Mouse (Mus musculus) lung, postnatal 0 days (tissue): ENCODE measurements at regions not wholly inside any gene's neighbourhood (a gene's known extent, or its start where the extent isn't known, plus 50 kb on each side); places are given as distances from the start of the nearest gene placed in this dataset.

Experiments
- ATAC-seq: fragments of 200-750 bp; cut with Nextera tagmentation; 2 replicates; pipeline ENCODE4 v1.8.0; 2017; ENCODE audit warnings: moderate library complexity
- DNase-seq: peaks from one replicate; pipeline ENCODE4 v3.0.0-alpha.2; 2016; ENCODE audit warnings: low spot score
- H3K27ac ChIP-seq: fragments of 300-500 bp; sonication (generic); 2 replicates; pipeline ENCODE4 v1.5.1; 2014; ENCODE audit warnings: antibody characterized with exemption, mild to moderate bottlenecking, low read length, mixed read lengths
- H3K27me3 ChIP-seq: fragments of 300-500 bp; sonication (generic); replicated peaks from 2 replicates; pipeline ENCODE4 v1.6.1; 2014; ENCODE audit warnings: low read length, mixed read lengths; ENCODE audit not compliant: insufficient read depth
- H3K36me3 ChIP-seq: fragments of 300-500 bp; sonication (generic); 2 replicates; pipeline ENCODE4 v1.6.1; 2014; ENCODE audit warnings: low read length, mixed read lengths; ENCODE audit not compliant: insufficient read depth
- H3K4me1 ChIP-seq: fragments of 300-500 bp; sonication (generic); 2 replicates; pipeline ENCODE4 v1.6.1; 2014; ENCODE audit warnings: antibody characterized with exemption, low read depth, low read length, mixed read lengths; ENCODE audit not compliant: insufficient read depth
- H3K4me2 ChIP-seq: fragments of 300-500 bp; sonication (generic); replicated peaks from 2 replicates; pipeline ENCODE4 v1.6.1; 2014; ENCODE audit warnings: low read depth, mild to moderate bottlenecking, low read length, moderate library complexity, mixed read lengths
- H3K4me3 ChIP-seq: fragments of 300-500 bp; sonication (generic); 2 replicates; pipeline ENCODE4 v1.5.1; 2014; ENCODE audit warnings: low read depth, low read length
- H3K9ac ChIP-seq: fragments of 300-500 bp; sonication (generic); replicated peaks from 2 replicates; pipeline ENCODE4 v1.6.1; 2014; ENCODE audit warnings: low read depth, mild to moderate bottlenecking
- H3K9me3 ChIP-seq: fragments of 300-500 bp; sonication (generic); 2 replicates; pipeline ENCODE4 v1.6.1; 2016; ENCODE audit warnings: low read length, mixed read lengths
- CTCF ChIP-seq: IDR thresholded peaks from 2 replicates; pipeline ENCODE4 v1.5.1; 2016; ENCODE audit warnings: antibody characterized with exemption, mild to moderate bottlenecking
- EP300 ChIP-seq: IDR thresholded peaks from 2 replicates; pipeline ENCODE4 v1.6.1; 2016; ENCODE audit warnings: antibody characterized with exemption, mild to moderate bottlenecking, control low read depth
- WGBS: fragments of 180-500 bp; shearing (Covaris S2); extraction: QIAGEN DNeasy Blood & Tissue Kit; methylation state at CpG from one replicate; pipeline ENCODE4 v1.1.7; 2014; 5-methylcytosine and 5-hydroxymethylcytosine counted together

DNA sequence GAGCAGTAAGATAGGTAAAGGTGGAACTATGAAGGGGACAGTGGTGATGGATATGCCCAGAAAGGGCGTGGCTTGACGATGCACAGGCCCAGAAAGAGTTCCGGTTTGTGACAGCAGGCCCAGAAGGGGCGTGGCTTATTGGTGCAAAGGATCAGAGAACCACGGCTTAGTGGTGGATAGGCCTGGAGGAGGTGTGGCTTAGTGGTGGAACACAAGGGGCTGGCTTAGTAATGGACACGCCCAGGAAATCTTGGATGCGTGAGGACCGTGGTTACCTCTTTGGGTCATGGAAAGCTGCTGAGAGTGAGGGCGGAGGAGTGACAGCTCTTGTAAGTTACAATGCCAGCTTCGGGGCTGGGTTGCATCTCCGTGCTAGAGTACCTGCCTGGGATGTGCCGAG is 58.2 kb upstream of the Gm11733 start:
- TF ChIP-seq EP300: no peak
- TF ChIP-seq CTCF: no peak
- ATAC-seq: peak; percentile 52

DNA sequence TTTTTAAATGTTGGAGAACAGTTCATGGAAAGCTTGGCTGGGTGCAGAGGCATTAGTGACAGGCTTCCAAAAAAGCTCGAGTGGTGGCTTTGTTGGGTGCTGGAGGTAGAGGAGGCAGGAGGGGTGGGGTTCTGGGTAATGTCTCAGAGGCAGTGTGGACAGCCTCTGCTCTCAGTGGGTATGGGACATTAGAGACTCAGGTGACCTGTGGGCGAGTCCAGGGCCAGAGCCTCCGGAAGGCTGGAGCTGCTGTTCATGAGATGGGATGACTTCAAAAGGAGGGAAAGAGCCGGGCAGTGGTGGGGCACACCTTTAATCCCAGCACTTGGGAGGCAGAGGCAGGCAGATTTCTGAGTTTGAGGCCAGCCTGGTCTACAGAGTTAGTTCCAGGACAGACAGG is 57.5 kb upstream of the Gm11733 start:
- no peaks in the 10 kb centered on the region for H3K27me3 ChIP-seq
- no peaks in the 10 kb centered on the region for H3K4me1 ChIP-seq
- no peaks in the 10 kb centered on the region for H3K9me3 ChIP-seq
- no peak for DNase-seq
- ATAC-seq: no peak
- H3K9ac ChIP-seq: no peak overlapping the region
- no peak overlapping the region for H3K4me2 ChIP-seq
- H3K4me3 ChIP-seq: no peak overlapping the region
- no peak for TF ChIP-seq CTCF
- no peak overlapping the region for H3K27ac ChIP-seq
- WGBS: 74% methylated on average over 4 of the region's 4 CpGs
- H3K36me3 ChIP-seq: no peaks in the 10 kb centered on the region

More for the DNA sequence above, 58.2 kb upstream of the Gm11733 start:
- H3K27me3 ChIP-seq: no peaks in the 10 kb centered on the region
- H3K9me3 ChIP-seq: no peaks in the 10 kb centered on the region
- no peak overlapping the region for H3K4me3 ChIP-seq
- H3K27ac ChIP-seq: no peak overlapping the region
- H3K9ac ChIP-seq: no peak overlapping the region
- DNase-seq: peak; percentile 46
- no peak overlapping the region for H3K4me2 ChIP-seq
- 27% methylated on average over 12 of the region's 12 CpGs for WGBS
- H3K4me1 ChIP-seq: no peaks in the 10 kb centered on the region
- H3K36me3 ChIP-seq: no peaks in the 10 kb centered on the region

DNA sequence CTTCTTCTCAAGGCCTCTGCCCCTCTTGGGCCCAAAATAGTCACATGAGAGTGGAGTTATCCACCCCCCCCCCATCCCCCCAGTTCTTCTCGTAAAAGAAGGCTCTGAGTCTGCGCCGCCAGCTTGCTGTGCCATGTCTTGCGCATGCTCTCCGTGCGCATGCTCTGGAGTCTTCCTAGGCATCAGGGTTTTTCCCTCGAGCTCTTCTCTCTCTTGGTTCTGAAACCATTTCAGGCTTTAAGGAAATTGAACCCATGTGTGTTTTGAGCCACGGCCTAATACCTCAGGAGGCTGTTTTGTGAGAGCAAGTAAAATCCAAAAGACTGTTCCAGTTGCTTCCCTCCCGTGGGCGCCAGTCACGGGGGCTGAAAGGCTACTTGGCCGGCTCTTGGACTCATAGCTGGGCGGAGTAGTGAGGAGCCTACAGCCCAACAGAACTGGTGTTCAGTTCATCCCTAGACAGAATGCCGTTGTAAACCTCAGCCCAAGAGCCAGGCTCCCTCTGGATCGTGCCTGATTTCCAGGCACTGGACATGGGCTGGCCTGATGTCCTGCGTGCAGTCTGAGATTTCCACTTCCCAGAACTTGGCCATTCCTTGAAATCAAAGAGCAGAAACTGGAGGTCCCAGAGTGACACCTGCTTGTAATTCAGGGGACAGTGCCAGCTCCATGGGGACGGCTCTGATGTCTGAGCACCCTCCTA is 56.2 kb upstream of the Gm11733 start:
- TF ChIP-seq CTCF (no peak), EP300 (no peak)
- H3K27ac ChIP-seq: no peak overlapping the region
- no peaks in the 10 kb centered on the region for H3K36me3 ChIP-seq
- DNase-seq (no peak), ATAC-seq (no peak)
- no peaks in the 10 kb centered on the region for H3K9me3 ChIP-seq
- no peak overlapping the region for H3K4me2 ChIP-seq
- no peaks in the 10 kb centered on the region for H3K4me1 ChIP-seq
- H3K4me3 ChIP-seq: no peak overlapping the region
- WGBS: 86% methylated on average over 17 of the region's 17 CpGs
- H3K27me3 ChIP-seq: no peaks in the 10 kb centered on the region
- no peak overlapping the region for H3K9ac ChIP-seq

DNA sequence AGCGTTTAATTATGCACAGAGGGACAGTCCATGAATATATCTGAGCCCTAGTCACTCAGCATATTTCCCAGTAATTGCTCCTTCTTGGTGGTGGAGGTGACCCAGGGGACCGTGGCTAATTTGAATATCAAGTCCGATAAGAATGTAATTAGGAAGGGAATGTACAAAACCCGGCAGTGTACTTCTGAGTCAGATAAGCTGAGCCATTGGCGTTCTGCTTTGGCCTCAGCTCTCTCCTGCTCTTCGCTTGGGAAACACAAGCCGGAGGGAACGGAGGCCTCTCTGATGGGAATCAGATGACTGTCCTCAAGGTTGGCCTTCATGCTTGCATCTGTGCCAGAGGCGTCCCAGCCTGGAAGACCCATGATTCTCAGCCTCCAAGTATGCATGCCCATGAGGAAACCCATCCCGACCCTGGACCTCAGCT is 54.8 kb upstream of the Gm11733 start:
- Histone ChIP-seq H3K4me3 (no peak overlapping the region), H3K9me3 (no peaks in the 10 kb centered on the region), H3K4me2 (no peak overlapping the region), H3K27ac (no peak overlapping the region), H3K36me3 (no peaks in the 10 kb centered on the region), H3K9ac (no peak overlapping the region), H3K4me1 (no peaks in the 10 kb centered on the region), H3K27me3 (no peaks in the 10 kb centered on the region)
- TF ChIP-seq EP300: no peak
- no peak for TF ChIP-seq CTCF
- no peak for DNase-seq
- ATAC-seq: no peak
- 64% methylated on average over 10 of the region's 10 CpGs for WGBS

DNA sequence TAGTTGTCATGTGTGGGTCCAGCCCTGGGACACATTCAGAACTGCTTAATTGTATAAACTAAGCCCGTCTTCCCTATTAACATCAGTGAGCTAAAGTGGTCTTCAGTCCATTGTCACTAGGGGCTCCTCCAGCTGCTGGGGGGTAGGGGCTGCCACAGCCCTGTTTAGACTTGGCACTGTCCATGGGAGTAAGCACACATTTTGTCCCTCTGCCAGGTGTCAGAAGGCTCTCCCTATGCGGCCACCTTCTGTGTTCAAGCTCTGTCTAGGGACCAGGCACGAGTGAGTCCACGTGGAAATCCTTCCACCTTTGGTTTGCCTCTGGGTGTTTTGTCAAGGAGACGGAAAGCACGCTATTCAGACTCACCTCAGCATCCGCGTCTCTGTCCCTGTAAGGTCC is 54.3 kb upstream of the Gm11733 start:
- Histone ChIP-seq H3K36me3 (no peaks in the 10 kb centered on the region), H3K9me3 (no peaks in the 10 kb centered on the region), H3K27ac (no peak overlapping the region), H3K4me2 (no peak overlapping the region), H3K9ac (no peak overlapping the region), H3K4me3 (no peak overlapping the region), H3K27me3 (no peaks in the 10 kb centered on the region), H3K4me1 (no peaks in the 10 kb centered on the region)
- 43% methylated on average over 8 of the region's 8 CpGs for WGBS
- DNase-seq (no peak), ATAC-seq (no peak)
- no peak for TF ChIP-seq CTCF
- TF ChIP-seq EP300: no peak

DNA sequence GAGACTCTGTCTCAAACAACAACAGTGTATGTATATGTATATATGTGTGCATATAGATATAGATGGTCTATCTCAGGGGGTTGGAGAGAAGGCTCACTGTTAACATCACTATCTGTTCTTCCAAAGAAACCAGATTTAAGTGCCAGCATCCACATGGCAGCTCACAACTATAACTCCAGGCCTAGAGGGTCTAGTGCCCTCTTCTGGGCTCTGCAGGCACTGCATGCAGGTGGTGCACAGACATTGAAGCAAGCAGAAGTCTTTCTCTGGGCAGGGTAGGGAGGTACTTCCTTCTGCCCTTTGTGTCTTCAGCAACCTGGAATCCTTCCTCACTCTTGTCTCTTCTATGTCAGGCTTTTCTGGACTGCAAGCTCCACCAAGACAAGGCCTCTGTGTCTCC is 50.1 kb upstream of the Gm11733 start:
- H3K36me3 ChIP-seq: no peaks in the 10 kb centered on the region
- no peaks in the 10 kb centered on the region for H3K27me3 ChIP-seq
- DNase-seq (no peak), ATAC-seq (no peak)
- no peaks in the 10 kb centered on the region for H3K9me3 ChIP-seq
- no peak overlapping the region for H3K27ac ChIP-seq
- H3K4me2 ChIP-seq: no peak overlapping the region
- TF ChIP-seq EP300 (no peak), CTCF (peak; percentile 65)
- no peaks in the 10 kb centered on the region for H3K4me1 ChIP-seq
- no peak overlapping the region for H3K4me3 ChIP-seq
- no peak overlapping the region for H3K9ac ChIP-seq
